Mouse (Mus musculus) skeletal muscle tissue, postnatal 0 days (tissue): ENCODE data around the gene C2cd2l. TPM values are rescaled to one million over a fixed set of nuclear protein-coding genes. Genes with fewer than 3 reads are reported as not detected.

ENCODE experiments used
- microRNA-seq, 2 experiments: library from miRNA; unstranded; fragments of <30 nt; microRNA quantifications; one replicate each; pipeline ENCODE4; 2016
- polyA plus RNA-seq: library from polyadenylated mRNA; unstranded; fragments of >200 nt; fragmentation: Nextera tagmentation; extraction: Ambion mirVana; gene quantifications from 2 replicates; pipeline ENCODE4 v1.2.1, GENCODE M21; 2015

The C2cd2l gene
- 3.5 and 6.5 TPM in 2 replicates for polyA plus RNA-seq

DNA sequence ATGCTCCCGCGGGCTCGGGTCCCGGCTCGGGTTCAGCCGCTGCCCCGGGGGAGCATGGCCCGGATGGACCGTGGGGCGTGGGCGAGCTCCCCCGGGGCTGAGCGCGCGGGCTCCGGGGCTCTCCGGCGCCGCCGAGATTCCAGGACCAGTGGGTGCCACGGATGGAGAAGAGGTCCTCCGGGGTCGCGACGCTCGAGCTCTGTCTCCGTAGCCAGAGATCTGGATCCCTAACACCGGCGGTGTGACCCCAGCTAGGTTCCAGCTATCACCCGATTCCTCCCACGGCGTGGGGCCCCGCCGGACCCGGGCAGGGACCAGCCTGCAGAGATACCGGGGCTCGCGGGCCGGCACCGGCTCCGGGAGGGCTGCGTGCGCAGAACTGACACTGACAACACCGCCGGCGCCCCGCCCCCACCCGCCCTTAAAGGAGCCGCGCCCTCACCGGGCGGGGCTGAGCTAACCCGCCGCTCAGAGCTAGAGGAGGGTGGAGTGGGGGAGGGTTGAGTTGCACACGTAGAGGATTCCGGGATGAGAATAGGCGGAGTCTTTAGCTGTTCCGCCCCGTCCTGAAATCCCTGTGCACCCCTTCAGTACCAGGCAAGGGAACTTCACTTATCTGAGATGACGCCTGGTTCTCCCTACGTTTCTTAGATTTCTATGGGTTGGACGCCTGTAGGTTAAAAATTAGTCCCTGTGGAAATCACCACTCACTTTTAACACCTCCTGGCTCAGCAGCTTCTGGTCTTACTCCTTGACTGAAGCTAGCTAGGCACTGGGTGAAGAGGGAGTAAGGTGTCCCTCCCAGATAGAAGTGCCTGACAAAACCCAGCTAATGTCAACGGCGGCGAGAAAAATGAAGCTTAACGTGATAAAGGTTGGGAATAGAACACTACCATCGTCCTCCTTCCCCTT, at the start of gene C2cd2l:
TSS of gene C2cd2l (minus strand) at position 399 of the 912 bp plus-strand sequence.

DNA sequence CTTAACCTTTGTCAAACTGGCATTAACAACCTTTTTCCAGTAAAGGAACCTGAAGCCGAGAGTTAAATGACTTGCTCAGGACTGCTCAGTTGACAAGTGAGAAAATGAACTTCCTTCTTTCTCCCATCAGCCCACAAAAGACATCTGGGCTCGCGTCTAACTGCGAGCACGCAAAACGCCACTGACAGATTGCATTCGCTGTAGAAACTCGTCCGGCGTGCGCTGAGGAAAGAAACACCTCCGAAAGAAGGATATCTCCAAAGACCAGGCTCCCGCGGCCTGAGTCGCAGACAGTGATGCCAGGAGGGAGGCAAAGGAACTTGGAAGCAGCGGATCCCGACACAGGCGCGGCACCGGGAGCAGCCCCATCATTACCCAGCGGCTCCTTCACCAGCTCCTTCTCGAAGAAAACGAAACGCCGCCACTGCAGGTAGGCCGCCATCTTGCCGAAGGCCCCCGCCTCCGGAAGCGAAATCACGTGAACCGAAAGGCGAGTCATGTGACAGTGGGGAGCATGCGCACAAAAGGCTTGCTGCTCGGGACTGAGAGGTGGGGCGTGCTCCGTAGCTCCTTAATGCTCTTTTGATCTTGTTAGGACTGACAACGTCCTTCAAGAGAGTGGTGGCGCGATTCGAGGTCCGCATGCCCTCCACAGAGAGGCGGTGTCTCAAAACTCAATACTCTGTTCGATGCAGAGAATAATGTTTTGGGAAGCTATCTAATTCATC, 41.3 kb upstream of the C2cd2l start, which contains the start of gene Vps11:
TSS of gene Vps11 (minus strand) at position 481 of the 728 bp plus-strand sequence.

DNA sequence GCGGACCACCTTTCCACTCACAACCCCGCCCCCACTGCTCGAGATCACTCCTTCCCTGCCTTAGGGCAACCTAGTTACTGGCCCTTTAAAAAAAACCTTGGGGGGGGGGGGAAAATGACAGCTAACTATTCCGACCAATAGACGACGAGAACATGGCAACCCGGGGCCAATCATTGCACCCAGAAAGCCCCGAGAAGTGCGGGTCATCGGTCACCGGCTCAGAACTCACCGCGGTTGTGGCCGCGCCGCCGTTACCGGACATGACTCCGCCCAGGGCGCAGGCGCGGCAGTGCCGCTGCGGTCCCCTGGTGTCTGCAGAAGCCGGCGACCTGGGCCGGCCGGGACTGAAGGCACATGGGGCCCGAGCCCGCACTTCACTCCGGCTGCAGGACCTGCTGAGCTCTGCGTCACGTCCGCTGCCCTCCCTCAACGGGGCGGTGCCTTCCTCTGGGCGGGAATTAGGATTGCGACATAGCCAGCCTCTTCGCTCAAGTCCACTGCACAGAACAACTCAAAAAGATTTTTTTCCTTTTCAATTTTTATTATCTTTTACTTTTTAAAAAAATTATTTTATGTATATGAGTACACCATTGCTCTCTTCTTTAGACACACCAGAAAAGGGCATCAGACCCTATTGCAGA, 23.8 kb upstream of the C2cd2l start, which contains the start of gene Hmbs:
TSS of gene Hmbs (minus strand) at position 448 of the 641 bp plus-strand sequence.

DNA sequence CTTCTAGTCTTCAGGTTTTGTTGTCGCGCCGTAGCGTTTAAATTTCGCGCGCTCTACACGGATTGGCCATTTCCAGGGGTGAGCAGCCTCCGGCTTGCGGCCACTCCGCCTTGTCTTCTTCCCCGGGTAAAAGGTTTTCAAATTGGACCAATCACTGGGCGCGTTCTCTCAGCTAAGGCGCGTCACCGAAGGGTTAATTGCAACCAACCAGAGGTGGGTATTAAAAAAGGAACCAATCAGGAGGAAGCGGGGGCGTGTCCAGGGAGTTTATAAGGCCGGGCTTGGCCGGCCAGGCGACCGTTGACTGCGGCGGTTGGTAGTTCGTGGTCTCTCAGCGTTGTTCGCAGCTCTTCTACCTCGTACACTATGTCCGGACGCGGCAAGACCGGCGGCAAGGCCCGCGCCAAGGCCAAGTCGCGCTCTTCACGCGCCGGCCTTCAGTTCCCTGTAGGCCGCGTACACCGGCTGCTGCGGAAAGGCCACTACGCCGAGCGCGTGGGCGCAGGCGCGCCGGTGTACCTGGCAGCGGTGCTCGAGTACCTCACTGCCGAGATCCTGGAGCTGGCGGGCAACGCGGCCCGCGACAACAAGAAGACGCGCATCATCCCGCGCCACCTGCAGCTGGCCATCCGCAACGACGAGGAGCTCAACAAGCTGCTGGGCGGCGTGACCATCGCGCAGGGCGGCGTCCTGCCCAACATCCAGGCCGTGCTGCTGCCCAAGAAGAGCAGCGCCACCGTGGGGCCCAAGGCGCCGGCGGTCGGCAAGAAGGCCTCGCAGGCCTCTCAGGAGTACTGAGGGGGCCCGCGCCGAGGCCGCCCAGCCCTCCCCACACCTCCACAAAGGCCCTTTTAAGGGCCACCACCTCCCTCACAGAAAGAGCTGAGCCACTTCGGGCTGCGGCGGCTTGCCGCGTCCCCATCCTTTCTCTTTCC, 14.6 kb upstream of the C2cd2l start, which contains the start of gene H2afx:
TSS of gene H2afx (plus strand) at position 299 of the 935 bp plus-strand sequence.

DNA sequence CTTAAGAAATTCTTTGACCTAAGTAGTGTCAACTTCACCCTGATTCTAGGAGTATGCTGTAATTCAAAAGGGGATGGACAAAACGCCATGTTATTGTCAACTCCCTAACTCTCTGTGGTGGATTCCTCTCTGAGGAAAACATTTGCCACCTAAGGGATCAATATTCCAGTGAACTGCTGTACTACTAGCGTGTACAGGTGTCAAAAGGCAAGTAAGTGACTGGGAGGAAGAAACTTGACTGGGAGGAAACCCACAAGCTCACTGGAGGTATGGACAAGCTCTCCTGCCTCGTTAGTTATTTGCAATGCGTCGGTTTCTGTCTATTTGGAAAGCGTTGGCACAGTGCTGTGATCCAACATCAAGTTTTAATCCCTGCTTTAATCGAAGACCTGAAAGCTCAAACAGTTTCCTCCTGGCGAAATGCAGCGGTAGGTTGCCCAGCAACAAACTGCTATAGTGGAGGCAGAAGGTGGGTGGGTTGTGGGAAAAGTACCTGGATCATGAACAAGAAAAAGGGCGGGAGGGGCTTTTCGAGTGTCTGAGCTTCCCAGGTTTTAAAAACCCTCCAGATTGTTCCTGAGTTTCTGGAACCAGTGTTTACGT, 5.8 kb upstream of the C2cd2l start, which contains the start of gene Dpagt1:
TSS of gene Dpagt1 (plus strand) at position 252 of the 603 bp plus-strand sequence.

DNA sequence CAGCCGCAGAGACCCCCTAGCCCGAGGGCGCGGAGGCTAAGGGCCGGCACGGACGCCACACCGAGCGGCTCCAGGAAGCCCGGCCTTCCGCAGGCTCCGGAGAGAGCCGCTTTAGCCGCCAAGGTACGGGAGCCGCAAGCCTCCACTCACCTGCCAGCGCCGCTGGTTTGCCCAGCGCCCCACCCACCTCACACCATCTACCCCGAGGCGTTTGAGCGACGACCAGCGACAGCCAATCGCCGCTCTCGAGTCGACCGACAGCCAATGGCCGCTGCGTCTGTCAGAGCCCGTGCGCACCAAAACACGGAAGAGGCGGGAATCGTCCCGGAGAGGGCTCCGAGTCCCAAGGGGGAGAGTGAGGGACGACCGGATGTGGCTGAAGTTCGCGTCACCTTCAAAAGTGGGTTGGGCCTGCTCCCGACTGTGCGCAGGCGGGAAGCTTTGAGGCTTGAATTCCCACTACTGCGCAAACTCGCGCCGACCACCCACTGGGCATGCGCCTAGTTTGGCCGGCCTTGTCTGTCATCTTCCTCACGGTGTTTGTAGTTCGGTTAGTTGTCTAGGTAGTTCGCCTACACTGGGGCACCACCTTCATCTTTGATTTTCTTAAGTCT, 14.5 kb downstream of the C2cd2l start, which contains the start of gene Hinfp:
TSS of gene Hinfp (minus strand) at position 206 of the 614 bp plus-strand sequence.

DNA sequence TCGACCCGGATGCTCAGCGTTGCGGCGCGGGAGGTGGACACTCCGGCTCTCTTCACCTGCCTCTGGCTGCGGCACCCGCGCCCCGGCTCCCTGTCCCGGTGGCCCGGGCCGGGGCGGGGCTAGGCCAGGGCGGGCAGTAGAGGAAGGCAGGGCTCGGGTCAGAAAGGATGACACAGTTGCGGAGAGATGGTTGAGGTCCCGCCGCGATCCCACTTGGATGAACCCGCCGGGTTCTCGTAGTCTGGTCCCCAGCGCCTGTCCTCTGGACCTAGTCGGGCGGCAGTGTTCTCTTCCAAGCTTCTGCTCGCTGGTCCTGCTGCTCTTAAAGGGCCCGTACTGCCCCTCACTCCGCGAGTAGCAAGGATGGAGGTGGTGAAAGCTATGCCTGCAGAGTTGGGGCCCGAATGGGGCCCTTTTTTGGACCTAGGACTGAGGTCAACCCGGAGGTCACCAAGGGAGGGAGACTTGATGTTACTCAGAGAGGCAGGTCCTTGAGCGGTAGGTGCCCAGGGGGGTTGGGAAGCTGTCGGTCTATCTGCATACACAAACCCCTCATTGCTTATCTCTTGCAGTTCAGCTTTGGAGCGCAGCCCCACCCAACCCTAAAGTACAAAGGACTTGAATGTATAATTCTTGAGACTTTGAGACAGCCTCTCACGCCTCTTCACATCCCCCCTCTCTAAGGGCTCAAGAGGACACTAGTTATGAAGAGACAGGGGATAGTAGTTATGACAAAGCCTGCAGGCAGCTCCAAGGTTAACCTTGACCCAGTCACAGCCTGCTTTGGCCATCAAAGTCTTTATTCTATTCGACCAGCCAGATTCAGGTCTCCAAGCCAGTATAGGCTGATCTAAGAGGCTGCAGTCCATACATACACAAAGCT, 31.8 kb downstream of the C2cd2l start, which contains the start of gene Abcg4:
TSS of gene Abcg4 (minus strand) at position 540 of the 883 bp plus-strand sequence.

DNA sequence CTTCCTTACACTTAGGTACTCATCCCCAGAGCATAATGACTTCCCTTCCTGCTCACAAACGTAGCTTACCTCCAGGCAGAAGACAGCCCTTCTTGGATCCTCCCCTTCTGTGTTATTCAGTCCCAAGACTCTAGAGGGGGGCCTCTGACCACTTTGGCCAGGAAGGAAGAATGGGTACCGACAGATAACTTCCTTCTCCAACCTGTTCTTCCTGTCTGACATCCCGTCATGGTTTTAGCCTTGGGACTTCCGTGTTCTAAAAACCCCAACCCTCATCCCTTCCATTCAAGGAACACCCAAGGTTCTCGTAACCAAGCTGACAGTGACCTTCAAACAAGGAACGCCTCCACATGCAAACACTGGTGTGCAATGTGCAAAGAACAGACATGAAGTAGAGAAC, 51.7 kb downstream of the C2cd2l start, which contains the start of gene Nlrx1:
TSS of gene Nlrx1 (minus strand) at position 168 of the 400 bp plus-strand sequence.

Small RNA genes within 50 kb of the gene (microRNA-seq; reads per million reads assigned to microRNA genes)
- 0 reads per million in 2 experiments for gene Gm44335

Other genes starting within 250 kb of the C2cd2l start
- not detected in 2 replicates for gene Mfrp, start 218.6 kb downstream of the C2cd2l start, polyA plus RNA-seq
- gene C1qtnf5, start 213.0 kb downstream of the C2cd2l start, polyA plus RNA-seq, result 3.1 and 4.4 TPM in 2 replicates
- gene Gm49380, start 206.8 kb downstream of the C2cd2l start, polyA plus RNA-seq, result 0.21 TPM in 1 of 2 replicates, not detected in the other
- 15.9 and 18.6 TPM in 2 replicates for gene Rnf26, start 206.8 kb downstream of the C2cd2l start, polyA plus RNA-seq
- 42.7 and 51.8 TPM in 2 replicates for gene Mcam, start 185.8 kb downstream of the C2cd2l start, polyA plus RNA-seq
- 4.2 and 5.2 TPM in 2 replicates for gene Cbl, start 86.2 kb downstream of the C2cd2l start, polyA plus RNA-seq
- not detected in 2 replicates for gene Ccdc153, start 79.6 kb downstream of the C2cd2l start, polyA plus RNA-seq
- not detected in 2 replicates for gene Pdzd3, start 68.8 kb downstream of the C2cd2l start, polyA plus RNA-seq
- gene Nlrx1, start 51.7 kb downstream of the C2cd2l start, polyA plus RNA-seq, result 10.4 and 10.9 TPM in 2 replicates
- gene Abcg4, start 31.7 kb downstream of the C2cd2l start, polyA plus RNA-seq, result 0.38 and 0.58 TPM in 2 replicates
- 7.5 and 7.7 TPM in 2 replicates for gene Hinfp, start 14.6 kb downstream of the C2cd2l start, polyA plus RNA-seq
- gene Dpagt1, start 5.7 kb upstream of the C2cd2l start, polyA plus RNA-seq, result 19.2 and 20.1 TPM in 2 replicates
- 55.3 and 61.5 TPM in 2 replicates for gene H2afx, start 14.4 kb upstream of the C2cd2l start, polyA plus RNA-seq
- gene Hmbs, start 23.9 kb upstream of the C2cd2l start, polyA plus RNA-seq, result 44.7 and 48.8 TPM in 2 replicates
- 17.4 and 18.7 TPM in 2 replicates for gene Vps11, start 41.4 kb upstream of the C2cd2l start, polyA plus RNA-seq
- gene Hyou1, start 59.2 kb upstream of the C2cd2l start, polyA plus RNA-seq, result 5.4 and 5.8 TPM in 2 replicates
- 57.2 and 57.6 TPM in 2 replicates for gene Slc37a4, start 76.6 kb upstream of the C2cd2l start, polyA plus RNA-seq
- gene Rps25, start 86.9 kb upstream of the C2cd2l start, polyA plus RNA-seq, result 1,824 and 1,924 TPM in 2 replicates
- gene Trappc4, start 87.3 kb upstream of the C2cd2l start, polyA plus RNA-seq, result 70.1 and 75.2 TPM in 2 replicates
- gene Ccdc84, start 98.3 kb upstream of the C2cd2l start, polyA plus RNA-seq, result 14.7 and 17.9 TPM in 2 replicates
- gene Foxr1, start 120.9 kb upstream of the C2cd2l start, polyA plus RNA-seq, result not detected in 2 replicates
- gene Upk2, start 134.7 kb upstream of the C2cd2l start, polyA plus RNA-seq, result 0.16 and 0.22 TPM in 2 replicates
- 13.3 and 14.9 TPM in 2 replicates for gene Bcl9l, start 162.5 kb upstream of the C2cd2l start, polyA plus RNA-seq
- 0.12 and 0.13 TPM in 2 replicates for gene Cxcr5, start 241.6 kb upstream of the C2cd2l start, polyA plus RNA-seq